8 mouse cellular contexts compared by ENCODE assay signal in genomic region chr11:60932503-60933020, GRCm38 (mm10). TPM values are rescaled to one million over a fixed set of nuclear protein-coding genes. Genes with fewer than 3 reads are reported as not detected.
DNase-seq lines count a peak whose midpoint lies in the region; ATAC-seq and TF ChIP-seq lines count a peak whose summit lies in the region.

No protein-coding gene starts in this region.

- H3K9ac ChIP-seq in kidney, postnatal 0 days (ENCODE audit: low read depth, low read length): peak overlapping the region; percentile 86
- H3K9ac ChIP-seq in heart, embryonic 16.5 days (ENCODE audit: low read length): peak overlapping the region; percentile 94
- peak overlapping the region; percentile 99 for H3K9ac ChIP-seq in liver, postnatal 0 days (replicated peaks)

- TF ChIP-seq CTCF in kidney, postnatal 0 days (IDR thresholded peaks at IDR 0.05; ENCODE audit: low read depth): no peak
- TF ChIP-seq CTCF in bone marrow, adult 2 months (IDR thresholded peaks at IDR 0.05; ENCODE audit: control insufficient read depth, insufficient read depth, low read length): no peak
- TF ChIP-seq CTCF in liver, postnatal 0 days (IDR thresholded peaks at IDR 0.05; ENCODE audit: low read depth): no peak

- 2% methylated on average over 7 of the region's 7 CpGs for WGBS in kidney, postnatal 0 days
- WGBS in bone marrow, adult 2 months: 2% methylated on average over 7 of the region's 7 CpGs
- WGBS in heart, embryonic 16.5 days: 3% methylated on average over 7 of the region's 7 CpGs
- WGBS in liver, postnatal 0 days (ENCODE audit: insufficient replicate concordance): 1% methylated on average over 7 of the region's 7 CpGs

- no peak for TF ChIP-seq EP300 in liver, postnatal 0 days (IDR thresholded peaks at IDR 0.05; ENCODE audit: low read depth)

- peak overlapping the region; percentile 89 for H3K4me2 ChIP-seq in kidney, postnatal 0 days (ENCODE audit: low read length)
- H3K4me2 ChIP-seq in heart, embryonic 16.5 days (ENCODE audit: low read depth, low read length): peak overlapping the region; percentile 74
- peak overlapping the region; percentile 78 for H3K4me2 ChIP-seq in liver, postnatal 0 days (ENCODE audit: low read depth, low read length)

- H3K27ac ChIP-seq in kidney, postnatal 0 days: peak overlapping the region; percentile 87
- peak overlapping the region; percentile 88 for H3K27ac ChIP-seq in bone marrow, adult 2 months (ENCODE audit: control insufficient read depth, insufficient read depth, low read depth, low read length, poor library complexity)
- H3K27ac ChIP-seq in heart, embryonic 16.5 days (ENCODE audit: low read length): peak overlapping the region; percentile 89
- peak overlapping the region; percentile 95 for H3K27ac ChIP-seq in liver, postnatal 0 days (ENCODE audit: low read depth)

- no peaks in the 10 kb centered on the region for H3K27me3 ChIP-seq in kidney, postnatal 0 days (ENCODE audit: insufficient read depth, low read length)
- H3K27me3 ChIP-seq in heart, embryonic 16.5 days (ENCODE audit: control insufficient read depth, insufficient read depth, low read length): no peaks in the 10 kb centered on the region
- H3K27me3 ChIP-seq in liver, postnatal 0 days (ENCODE audit: insufficient read depth, low read length): no peaks in the 10 kb centered on the region

- ATAC-seq in kidney, postnatal 0 days (replicated peaks; ENCODE audit: low FRiP score, low read depth): no peak
- no peak for ATAC-seq in heart, embryonic 16.5 days (replicated peaks; ENCODE audit: extremely low read depth, insufficient read depth, low FRiP score)
- no peak for ATAC-seq in liver, postnatal 0 days

- no peak for DNase-seq in kidney, postnatal 0 days (ENCODE audit: low spot score)
- no peak for DNase-seq in kidney, postnatal 14 days
- DNase-seq in liver, postnatal 0 days: no peak
- no peak for DNase-seq in layer of hippocampus, adult 18-20 months (ENCODE audit: low spot score in 2 of 2)
- no peak for DNase-seq in right cerebral cortex, postnatal 25 days
- DNase-seq in frontal cortex, postnatal 14 days (ENCODE audit: low spot score in 2 of 2): no peak

- H3K36me3 ChIP-seq in kidney, postnatal 0 days (ENCODE audit: insufficient read depth, low read length): no peaks in the 10 kb centered on the region
- H3K36me3 ChIP-seq in heart, embryonic 16.5 days (ENCODE audit: control insufficient read depth, insufficient read depth): no peaks in the 10 kb centered on the region
- peaks cover 3% of the 10 kb centered on the region; the same call in 1 of the 2 replicates for H3K36me3 ChIP-seq in liver, postnatal 0 days (replicated peaks; ENCODE audit: insufficient read depth, low read length)

- no peak for TF ChIP-seq POLR2A in bone marrow, adult 2 months (IDR thresholded peaks at IDR 0.05; ENCODE audit: borderline replicate concordance, control insufficient read depth, low read depth, low read length)

- peak overlapping the region; percentile 92 for H3K4me3 ChIP-seq in kidney, postnatal 0 days (replicated peaks; ENCODE audit: low read depth, low read length)
- peak overlapping the region; percentile 81 for H3K4me3 ChIP-seq in bone marrow, adult 2 months (replicated peaks; ENCODE audit: control insufficient read depth, low read depth, low read length)
- H3K4me3 ChIP-seq in heart, embryonic 16.5 days (ENCODE audit: low read length): peak overlapping the region; percentile 94
- H3K4me3 ChIP-seq in liver, postnatal 0 days (ENCODE audit: low read depth, low read length): peak overlapping the region; percentile 96

- H3K4me1 ChIP-seq in kidney, postnatal 0 days (replicated peaks; ENCODE audit: insufficient read depth, low read length): peaks cover 53% of the 10 kb centered on the region
- peaks cover 13% of the 10 kb centered on the region for H3K4me1 ChIP-seq in bone marrow, adult 2 months (ENCODE audit: control insufficient read depth, insufficient read depth, low read length)
- H3K4me1 ChIP-seq in heart, embryonic 16.5 days (ENCODE audit: control insufficient read depth, insufficient read depth, low read length): peaks cover 37% of the 10 kb centered on the region
- H3K4me1 ChIP-seq in liver, postnatal 0 days (ENCODE audit: insufficient read depth): peaks cover 60% of the 10 kb centered on the region

- H3K9me3 ChIP-seq in kidney, postnatal 0 days (replicated peaks; ENCODE audit: low read length): no peaks in the 10 kb centered on the region
- no peaks in the 10 kb centered on the region for H3K9me3 ChIP-seq in heart, embryonic 16.5 days (replicated peaks; ENCODE audit: control insufficient read depth, low read length)
- no peaks in the 10 kb centered on the region for H3K9me3 ChIP-seq in liver, postnatal 0 days (ENCODE audit: low read length)

RNA-seq across cellular contexts. Expression of gene Map2k3, which starts 0.7 kb away (rescaled TPM):
- polyA plus RNA-seq in kidney, postnatal 0 days (2015; fragmentation: Nextera tagmentation; extraction: Ambion mirVana): 83.5 and 90.1 TPM in 2 replicates
- 68.0 and 74.9 TPM in 2 replicates for polyA plus RNA-seq in bone marrow, adult 2 months (2011; ENCODE audit: insufficient read depth, insufficient read length, low replicate concordance, missing spikeins)
- 67.7 and 69.2 TPM in 2 replicates for polyA plus RNA-seq in heart, embryonic 16.5 days (2015; fragmentation: Nextera tagmentation; extraction: Ambion mirVana)
- 61.7 and 66.5 TPM in 2 replicates for polyA plus RNA-seq in liver, postnatal 0 days (2015; fragmentation: Nextera tagmentation; extraction: Ambion mirVana)
- total RNA-seq in layer of hippocampus, adult 18-20 months (2021): 10 to 100 TPM; 12.0 to 12.8 TPM

RNA-seq across cellular contexts. Expression of gene Natd1, which starts 18.0 kb away (rescaled TPM):
- polyA plus RNA-seq in kidney, postnatal 0 days (2015; fragmentation: Nextera tagmentation; extraction: Ambion mirVana): 20.7 and 21.1 TPM in 2 replicates
- 6.6 and 9.1 TPM in 2 replicates for polyA plus RNA-seq in bone marrow, adult 2 months (2011; ENCODE audit: insufficient read depth, insufficient read length, low replicate concordance, missing spikeins)
- polyA plus RNA-seq in heart, embryonic 16.5 days (2015; fragmentation: Nextera tagmentation; extraction: Ambion mirVana): 16.9 and 17.0 TPM in 2 replicates
- polyA plus RNA-seq in liver, postnatal 0 days (2015; fragmentation: Nextera tagmentation; extraction: Ambion mirVana): 6.0 and 6.2 TPM in 2 replicates
- total RNA-seq in layer of hippocampus, adult 18-20 months (2021): 10 to 100 TPM in 1 of 2 experiments, 1 to 10 TPM in 1; 9.6 to 12.1 TPM

RNA-seq across cellular contexts. Expression of gene Tmem11, which starts 53.5 kb away (rescaled TPM):
- 55.9 and 57.8 TPM in 2 replicates for polyA plus RNA-seq in kidney, postnatal 0 days (2015; fragmentation: Nextera tagmentation; extraction: Ambion mirVana)
- polyA plus RNA-seq in bone marrow, adult 2 months (2011; ENCODE audit: insufficient read depth, insufficient read length, low replicate concordance, missing spikeins): 17.5 and 25.7 TPM in 2 replicates
- polyA plus RNA-seq in heart, embryonic 16.5 days (2015; fragmentation: Nextera tagmentation; extraction: Ambion mirVana): 68.2 and 68.4 TPM in 2 replicates
- polyA plus RNA-seq in liver, postnatal 0 days (2015; fragmentation: Nextera tagmentation; extraction: Ambion mirVana): 26.7 and 28.8 TPM in 2 replicates
- total RNA-seq in layer of hippocampus, adult 18-20 months (2021): 10 to 100 TPM; 29.4 to 30.7 TPM
